Mouse (Mus musculus) neural tube, embryonic 12.5 days (tissue): ENCODE measurements around the gene Iqcd. TPM values are rescaled to one million over a fixed set of nuclear protein-coding genes. Genes with fewer than 3 reads are reported as not detected.
A peak's percentile ranks its signal among the peaks of the same experiment; 100 is the strongest.

Experiments
- ATAC-seq: fragments of 200-750 bp; cut with Nextera tagmentation; 2 replicates; pipeline ENCODE4 v1.8.0; 2017; ENCODE audit warnings: low read depth, mild to moderate bottlenecking, moderate TSS enrichment, moderate library complexity; ENCODE audit not compliant: low FRiP score
- H3K27ac ChIP-seq: fragments of 300-500 bp; sonication (generic); 2 replicates; pipeline ENCODE4 v1.5.1; 2016
- H3K27me3 ChIP-seq: fragments of 300-500 bp; sonication (generic); replicated peaks from 2 replicates; pipeline ENCODE4 v1.6.1; 2016; ENCODE audit warnings: mild to moderate bottlenecking
- H3K36me3 ChIP-seq: fragments of 300-500 bp; sonication (generic); 2 replicates; pipeline ENCODE4 v1.6.1; 2016; ENCODE audit warnings: mild to moderate bottlenecking
- H3K4me1 ChIP-seq: fragments of 300-500 bp; sonication (generic); 2 replicates; pipeline ENCODE4 v1.6.1; 2016
- H3K4me2 ChIP-seq: fragments of 300-500 bp; sonication (generic); replicated peaks from 2 replicates; pipeline ENCODE4 v1.6.1; 2016; ENCODE audit warnings: mild to moderate bottlenecking
- H3K4me3 ChIP-seq: fragments of 300-500 bp; sonication (generic); 2 replicates; pipeline ENCODE4 v1.5.1; 2016
- H3K9ac ChIP-seq: fragments of 300-500 bp; sonication (generic); 2 replicates; pipeline ENCODE4 v1.6.1; 2016; ENCODE audit warnings: mild to moderate bottlenecking
- H3K9me3 ChIP-seq: fragments of 300-500 bp; sonication (generic); 2 replicates; pipeline ENCODE4 v1.6.1; 2016; ENCODE audit warnings: mild to moderate bottlenecking
- WGBS: fragments of 180-500 bp; shearing (Covaris S2); methylation state at CpG from one replicate; pipeline ENCODE4 v1.1.7; 2016; 5-methylcytosine and 5-hydroxymethylcytosine counted together
- polyA plus RNA-seq: library from polyadenylated mRNA; unstranded; fragments of >200 nt; fragmentation: Nextera tagmentation; extraction: Ambion mirVana; gene quantifications from 2 replicates; pipeline ENCODE4 v1.2.1, GENCODE M21; 2016

The Iqcd gene
- polyA plus RNA-seq, 1 experiment from 2014 or later, result 0.70 TPM

GRCm38 (mm10) chr5:120609246-120609775 lies 20.5 kb downstream of the Iqcd start:
- Histone ChIP-seq H3K4me3 (no peak overlapping the region), H3K9me3 (no peaks in the 10 kb centered on the region), H3K4me1 (peaks cover 23% of the 10 kb centered on the region), H3K4me2 (no peak overlapping the region), H3K27me3 (no peaks in the 10 kb centered on the region), H3K27ac (no peak overlapping the region), H3K36me3 (peaks cover 3% of the 10 kb centered on the region; the same call in 1 of the 2 replicates), H3K9ac (no peak overlapping the region)
- 89% methylated on average over 16 of the region's 16 CpGs for WGBS
- no peak for ATAC-seq

GRCm38 (mm10) chr5:120610906-120611305 lies 22.1 kb downstream of the Iqcd start:
- Histone ChIP-seq H3K4me2 (peak overlapping the region; percentile 81), H3K27ac (no peak overlapping the region), H3K27me3 (no peaks in the 10 kb centered on the region), H3K36me3 (peaks cover 10% of the 10 kb centered on the region), H3K4me3 (peak overlapping the region; percentile 71; the same call in 1 of the 2 replicates), H3K4me1 (peaks cover 18% of the 10 kb centered on the region), H3K9me3 (peaks cover 4% of the 10 kb centered on the region; the same call in 1 of the 2 replicates), H3K9ac (peak overlapping the region; percentile 47)
- 94% methylated on average over 5 of the region's 5 CpGs for WGBS
- ATAC-seq, result no peak

- H3K36me3 ChIP-seq, result peaks cover 15% of the 10 kb centered on the region
- peak overlapping the region; percentile 71 for H3K4me3 ChIP-seq
- no peaks in the 10 kb centered on the region for H3K27me3 ChIP-seq
- H3K4me1 ChIP-seq, result peaks cover 18% of the 10 kb centered on the region
- H3K9me3 ChIP-seq, result peaks cover 8% of the 10 kb centered on the region; the same call in 1 of the 2 replicates
- ATAC-seq, result no peak
- H3K4me2 ChIP-seq, result peak overlapping the region; percentile 81
- H3K9ac ChIP-seq, result peak overlapping the region; percentile 47
- H3K27ac ChIP-seq, result no peak overlapping the region
- WGBS, result 54% methylated on average over 8 of the region's 8 CpGs
Observed at GRCm38 (mm10) chr5:120611416-120611815, 22.6 kb downstream of the Iqcd start.

GRCm38 (mm10) chr5:120612442-120612821 lies 23.6 kb downstream of the Iqcd start, which contains the start of the genes Rita1 and Ddx54:
Gene Rita1, minus strand, starts transcription at chr5:120612589.
Gene Ddx54, plus strand, starts transcription at chr5:120612739.
- H3K4me3 ChIP-seq, result peak within 1 kb of the TSS; percentile 71
- 0 out of 2 replicates have a peak within 1 kb of the TSS, but pooled peaks have one; percentile 57 for H3K27ac ChIP-seq
- no peaks in the 10 kb centered on the region for H3K27me3 ChIP-seq
- H3K4me1 ChIP-seq, result peaks cover 18% of the 10 kb centered on the region
- ATAC-seq, result peak; percentile 86
- WGBS, result under 1% methylated on average over 22 of the region's 22 CpGs
- H3K36me3 ChIP-seq, result peaks cover 25% of the 10 kb centered on the region
- H3K9ac ChIP-seq, result peak within 1 kb of the TSS; percentile 61
- H3K9me3 ChIP-seq, result peaks cover 8% of the 10 kb centered on the region; the same call in 1 of the 2 replicates
- H3K4me2 ChIP-seq, result peak within 1 kb of the TSS; percentile 81

GRCm38 (mm10) chr5:120612822-120613604 lies 24.2 kb downstream of the Iqcd start:
- peak; percentile 92 for ATAC-seq
- H3K9me3 ChIP-seq, result peaks cover 8% of the 10 kb centered on the region; the same call in 1 of the 2 replicates
- H3K27me3 ChIP-seq, result no peaks in the 10 kb centered on the region
- peak overlapping the region; percentile 61 for H3K9ac ChIP-seq
- peaks cover 31% of the 10 kb centered on the region for H3K36me3 ChIP-seq
- H3K4me2 ChIP-seq, result peak overlapping the region; percentile 81
- H3K4me3 ChIP-seq, result peak overlapping the region; percentile 71
- H3K4me1 ChIP-seq, result peaks cover 18% of the 10 kb centered on the region
- under 1% methylated on average over 69 of the region's 69 CpGs for WGBS
- H3K27ac ChIP-seq, result 0 out of 2 replicates have a peak overlapping the region, but pooled peaks have one; percentile 57

GRCm38 (mm10) chr5:120615903-120616302 lies 27.1 kb downstream of the Iqcd start:
- 97% methylated on average over 4 of the region's 4 CpGs for WGBS
- H3K36me3 ChIP-seq, result peaks cover 56% of the 10 kb centered on the region
- no peak for ATAC-seq

GRCm38 (mm10) chr5:120618778-120619177 lies 30.0 kb downstream of the Iqcd start:
- Histone ChIP-seq H3K27me3 (no peaks in the 10 kb centered on the region), H3K9ac (no peak overlapping the region), H3K27ac (no peak overlapping the region), H3K9me3 (peaks cover 8% of the 10 kb centered on the region; the same call in 1 of the 2 replicates), H3K4me2 (no peak overlapping the region), H3K4me3 (no peak overlapping the region), H3K36me3 (peaks cover 85% of the 10 kb centered on the region), H3K4me1 (peaks cover 9% of the 10 kb centered on the region)
- 83% methylated on average over 12 of the region's 12 CpGs for WGBS
- ATAC-seq, result no peak

More at GRCm38 (mm10) chr5:120615903-120616302, 27.1 kb downstream of the Iqcd start:
- Histone ChIP-seq H3K27ac (no peak overlapping the region), H3K4me3 (no peak overlapping the region), H3K9me3 (peaks cover 8% of the 10 kb centered on the region; the same call in 1 of the 2 replicates), H3K4me1 (peaks cover 17% of the 10 kb centered on the region), H3K27me3 (no peaks in the 10 kb centered on the region), H3K4me2 (no peak overlapping the region), H3K9ac (no peak overlapping the region)

GRCm38 (mm10) chr5:120619201-120619600 lies 30.4 kb downstream of the Iqcd start:
- H3K4me3 ChIP-seq, result no peak overlapping the region
- no peak overlapping the region for H3K4me2 ChIP-seq
- ATAC-seq, result no peak
- peaks cover 89% of the 10 kb centered on the region for H3K36me3 ChIP-seq
- 15% methylated on average over 5 of the region's 5 CpGs for WGBS
- H3K27ac ChIP-seq, result no peak overlapping the region
- no peak overlapping the region for H3K9ac ChIP-seq
- H3K9me3 ChIP-seq, result peaks cover 8% of the 10 kb centered on the region; the same call in 1 of the 2 replicates
- 0 out of 2 replicates have a peak, but pooled peaks cover 5% of the 10 kb centered on the region for H3K4me1 ChIP-seq
- H3K27me3 ChIP-seq, result no peaks in the 10 kb centered on the region

GRCm38 (mm10) chr5:120620375-120621077 lies 31.7 kb downstream of the Iqcd start:
- H3K27me3 ChIP-seq, result no peaks in the 10 kb centered on the region
- H3K4me1 ChIP-seq, result 0 out of 2 replicates have a peak, but pooled peaks cover 5% of the 10 kb centered on the region
- no peak overlapping the region for H3K27ac ChIP-seq
- no peak overlapping the region for H3K9ac ChIP-seq
- H3K36me3 ChIP-seq, result peaks cover 99% of the 10 kb centered on the region
- no peak overlapping the region for H3K4me2 ChIP-seq
- peak; percentile 26; the same call in 1 of the 2 replicates for ATAC-seq
- no peak overlapping the region for H3K4me3 ChIP-seq
- H3K9me3 ChIP-seq, result peaks cover 7% of the 10 kb centered on the region; the same call in 1 of the 2 replicates
- WGBS, result 73% methylated on average over 18 of the region's 18 CpGs

- Histone ChIP-seq H3K27me3 (no peaks in the 10 kb centered on the region), H3K4me3 (no peak overlapping the region), H3K9me3 (peaks cover under 1% of the 10 kb centered on the region; the same call in 1 of the 2 replicates), H3K4me2 (no peak overlapping the region), H3K27ac (no peak overlapping the region), H3K4me1 (0 out of 2 replicates have a peak, but pooled peaks cover 5% of the 10 kb centered on the region), H3K9ac (no peak overlapping the region), H3K36me3 (peaks cover 99% of the 10 kb centered on the region)
- no peak; the same call in 1 of the 2 replicates for ATAC-seq
- 94% methylated on average over 23 of the region's 23 CpGs for WGBS
Observed at GRCm38 (mm10) chr5:120621078-120621765, 32.4 kb downstream of the Iqcd start.

- H3K9me3 ChIP-seq, result no peaks in the 10 kb centered on the region
- no peaks in the 10 kb centered on the region for H3K27me3 ChIP-seq
- peaks cover 100% of the 10 kb centered on the region for H3K36me3 ChIP-seq
- ATAC-seq, result no peak
- H3K4me2 ChIP-seq, result no peak overlapping the region
- H3K9ac ChIP-seq, result 0 out of 2 replicates have a peak overlapping the region, but pooled peaks have one; percentile 5
- WGBS, result 93% methylated on average over 10 of the region's 10 CpGs
- no peak overlapping the region for H3K27ac ChIP-seq
- no peak overlapping the region for H3K4me3 ChIP-seq
- 0 out of 2 replicates have a peak, but pooled peaks cover 5% of the 10 kb centered on the region for H3K4me1 ChIP-seq
Observed at GRCm38 (mm10) chr5:120621846-120622197, 33.0 kb downstream of the Iqcd start.
